Mouse (Mus musculus) intestine, embryonic 16.5 days (tissue): ENCODE measurements at regions not wholly inside any gene's neighbourhood (a gene's known extent, or its start where the extent isn't known, plus 50 kb on each side); places are given as distances from the start of the nearest gene placed in this dataset.

Experiments used
- ATAC-seq: fragments of 200-750 bp; cut with Nextera tagmentation; 2 replicates; pipeline ENCODE4 v1.8.0; 2017; ENCODE audit warnings: moderate TSS enrichment, moderate library complexity
- H3K27ac ChIP-seq: fragments of 300-500 bp; sonication (generic); 2 replicates; pipeline ENCODE4 v1.5.1; 2014; ENCODE audit warnings: mild to moderate bottlenecking, low read length
- H3K27me3 ChIP-seq: fragments of 300-500 bp; sonication (generic); replicated peaks from 2 replicates; pipeline ENCODE4 v1.6.1; 2014; ENCODE audit warnings: low read length, control low read depth, mixed read lengths; ENCODE audit not compliant: control insufficient read depth, insufficient read depth
- H3K36me3 ChIP-seq: fragments of 300-500 bp; sonication (generic); 2 replicates; pipeline ENCODE4 v1.6.1; 2014; ENCODE audit warnings: low read length, control low read depth; ENCODE audit not compliant: control insufficient read depth, insufficient read depth
- H3K4me1 ChIP-seq: fragments of 300-500 bp; sonication (generic); 2 replicates; pipeline ENCODE4 v1.6.1; 2014; ENCODE audit warnings: low read length, control low read depth, mixed read lengths; ENCODE audit not compliant: control insufficient read depth, insufficient read depth
- H3K4me2 ChIP-seq: fragments of 300-500 bp; sonication (generic); 2 replicates; pipeline ENCODE4 v1.6.1; 2014; ENCODE audit warnings: low read depth, low read length, control low read depth
- H3K4me3 ChIP-seq: fragments of 300-500 bp; sonication (generic); 2 replicates; pipeline ENCODE4 v1.5.1; 2014; ENCODE audit warnings: mild to moderate bottlenecking, low read length
- H3K9ac ChIP-seq: fragments of 300-500 bp; sonication (generic); 2 replicates; pipeline ENCODE4 v1.6.1; 2014; ENCODE audit warnings: low read depth, low read length
- H3K9me3 ChIP-seq: fragments of 300-500 bp; sonication (generic); 2 replicates; pipeline ENCODE4 v1.6.1; 2016; ENCODE audit warnings: low read length, control low read depth; ENCODE audit not compliant: control insufficient read depth
- WGBS: fragments of 180-500 bp; shearing (Covaris S2); extraction: QIAGEN DNeasy Blood & Tissue Kit; methylation state at CpG from one replicate; pipeline ENCODE4 v1.1.7; 2014; 5-methylcytosine and 5-hydroxymethylcytosine counted together

DNA sequence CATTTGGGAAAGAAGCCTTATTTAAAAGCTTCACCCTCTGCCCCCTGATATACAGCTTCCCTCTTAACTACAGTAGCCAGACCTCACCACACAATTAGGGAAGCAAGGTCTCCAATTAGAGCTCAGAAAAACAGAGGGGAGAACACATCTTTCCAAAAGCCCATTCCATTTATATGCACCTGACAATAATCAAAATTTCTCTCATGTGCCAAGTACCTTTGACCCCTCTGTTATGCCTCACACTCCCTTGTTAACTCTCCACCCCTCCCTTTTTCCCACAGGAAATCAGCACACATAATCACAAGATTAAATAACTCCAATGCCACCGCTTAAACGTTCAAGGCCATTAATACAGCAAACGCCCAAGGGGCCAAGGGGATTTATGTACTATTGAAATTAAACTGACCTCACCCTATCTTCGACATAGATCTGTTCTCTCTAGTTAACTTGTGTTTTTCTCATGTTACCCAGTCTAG, 300.7 kb downstream of the Mat2b start:
- Histone ChIP-seq H3K4me1 (no peaks in the 10 kb centered on the region), H3K27me3 (no peaks in the 10 kb centered on the region), H3K4me3 (no peak overlapping the region), H3K9me3 (no peaks in the 10 kb centered on the region), H3K27ac (no peak overlapping the region), H3K9ac (no peak overlapping the region), H3K4me2 (no peak overlapping the region), H3K36me3 (no peaks in the 10 kb centered on the region)
- WGBS: 49% methylated on average over 4 of the region's 4 CpGs
- ATAC-seq: no peak

GRCm38 (mm10) chr11:40380696-40381095, 314.3 kb downstream of the Mat2b start:
- WGBS: 84% methylated on average over 3 of the region's 3 CpGs
- Histone ChIP-seq H3K4me2 (no peak overlapping the region), H3K27ac (no peak overlapping the region), H3K36me3 (no peaks in the 10 kb centered on the region), H3K4me1 (no peaks in the 10 kb centered on the region), H3K9me3 (no peaks in the 10 kb centered on the region), H3K27me3 (no peaks in the 10 kb centered on the region), H3K9ac (no peak overlapping the region), H3K4me3 (no peak overlapping the region)
- no peak for ATAC-seq

- Histone ChIP-seq H3K9ac (no peak overlapping the region), H3K36me3 (no peaks in the 10 kb centered on the region), H3K9me3 (no peaks in the 10 kb centered on the region), H3K27me3 (no peaks in the 10 kb centered on the region), H3K4me2 (no peak overlapping the region), H3K4me3 (no peak overlapping the region), H3K4me1 (no peaks in the 10 kb centered on the region), H3K27ac (no peak overlapping the region)
- 88% methylated on average over 2 of the region's 2 CpGs for WGBS
- ATAC-seq: no peak
Observed at GRCm38 (mm10) chr11:40371696-40372095, 323.3 kb downstream of the Mat2b start.

- Histone ChIP-seq H3K36me3 (no peaks in the 10 kb centered on the region), H3K9ac (no peak overlapping the region), H3K27me3 (no peaks in the 10 kb centered on the region), H3K27ac (no peak overlapping the region), H3K9me3 (no peaks in the 10 kb centered on the region), H3K4me3 (no peak overlapping the region), H3K4me1 (no peaks in the 10 kb centered on the region), H3K4me2 (no peak overlapping the region)
- no peak for ATAC-seq
Observed at GRCm38 (mm10) chr11:40366573-40366972, 328.4 kb downstream of the Mat2b start.

GRCm38 (mm10) chr11:40362530-40363185, 332.3 kb downstream of the Mat2b start:
- Histone ChIP-seq H3K4me2 (no peak overlapping the region), H3K4me3 (no peak overlapping the region), H3K27ac (no peak overlapping the region), H3K9me3 (no peaks in the 10 kb centered on the region), H3K36me3 (no peaks in the 10 kb centered on the region), H3K4me1 (no peaks in the 10 kb centered on the region), H3K27me3 (no peaks in the 10 kb centered on the region), H3K9ac (no peak overlapping the region)
- 57% methylated on average over 2 of the region's 2 CpGs for WGBS
- no peak for ATAC-seq
